Mouse (Mus musculus) heart, adult 2 months (tissue): Measurements from ENCODE around the gene Mdm1. TPM values are rescaled to one million over a fixed set of nuclear protein-coding genes. Genes with fewer than 3 reads are reported as not detected.
"Not testable (repeated sequence)": the region's sequence is repeated elsewhere in the genome, so short reads cannot be mapped to it uniquely, and the experiment has no call there.

ENCODE experiments used
- DNase-seq, 2 experiments: peaks; one replicate each; pipeline ENCODE4 v3.0.0; 2021
- H3K27ac ChIP-seq: fragments of 200-600 bp; 2 replicates; pipeline ENCODE4 v1.8.1; 2022
- H3K27me3 ChIP-seq: fragments of 200-500 bp; 2 replicates; pipeline ENCODE4 v1.6.1; 2012; ENCODE audit warnings: mild to moderate bottlenecking, low read length, inconsistent platforms, mixed read lengths; ENCODE audit not compliant: control insufficient read depth, insufficient read depth
- H3K36me3 ChIP-seq: fragments of 200-500 bp; 2 replicates; pipeline ENCODE4 v1.6.1; 2012; ENCODE audit warnings: low read length, inconsistent platforms; ENCODE audit not compliant: control insufficient read depth, insufficient read depth
- H3K4me1 ChIP-seq: fragments of 200-500 bp; 2 replicates; pipeline ENCODE4 v1.6.1; 2011; ENCODE audit warnings: low read length; ENCODE audit not compliant: control insufficient read depth, insufficient read depth
- H3K4me3 ChIP-seq: fragments of 200-600 bp; 2 replicates; pipeline ENCODE4 v1.8.1; 2022
- H3K79me2 ChIP-seq: fragments of 200-500 bp; replicated peaks from 2 replicates; pipeline ENCODE4 v1.6.1; 2012; ENCODE audit warnings: mild to moderate bottlenecking, inconsistent platforms, low read length, moderate library complexity, mixed read lengths; ENCODE audit not compliant: control insufficient read depth, insufficient read depth
- H3K9ac ChIP-seq: fragments of 200-500 bp; 2 replicates; pipeline ENCODE4 v1.6.1; 2012; ENCODE audit warnings: low read depth, mild to moderate bottlenecking, control low read depth, inconsistent platforms, low read length, mixed read lengths
- CTCF ChIP-seq: fragments of 200-600 bp; IDR thresholded peaks from 2 replicates; pipeline ENCODE4 v1.8.1; 2022; ENCODE audit warnings: antibody characterized with exemption, mild to moderate bottlenecking, moderate library complexity
- EP300 ChIP-seq: fragments of 200-500 bp; IDR thresholded peaks from 2 replicates; pipeline ENCODE4 v1.6.1; 2011; ENCODE audit warnings: low read depth, low read length, control low read depth; ENCODE audit not compliant: insufficient read depth
- POLR2A ChIP-seq: fragments of 200-500 bp; IDR thresholded peaks from 2 replicates; pipeline ENCODE4 v1.6.1; 2011; ENCODE audit warnings: mild to moderate bottlenecking, low read depth, low read length, control low read depth; ENCODE audit not compliant: insufficient read depth
- WGBS: fragments of 180-500 bp; shearing (Covaris S2); methylation state at CpG from one replicate; pipeline ENCODE4 v1.1.7; 2018; 5-methylcytosine and 5-hydroxymethylcytosine counted together
- intact Hi-C: fragments of 180-260 bp; cut with DNase I; formaldehyde crosslinking; loops from one replicate; pipeline ENCODE4 v1.15.1; 2025
- polyA plus RNA-seq: library from polyadenylated mRNA; depleted of rRNA; stranded (reverse); fragments of >200 nt; gene quantifications from 2 replicates; pipeline ENCODE4 v1.2.3, GENCODE M21; 2012
- total RNA-seq, 2 experiments: library from RNA; stranded (reverse); gene quantifications; 2 replicates each; pipeline ENCODE4 v1.2.3; 2021

The Mdm1 gene
- total and polyA plus RNA-seq, 3 experiments: 3.3 to 4.0 (median 3.9) TPM

DNA sequence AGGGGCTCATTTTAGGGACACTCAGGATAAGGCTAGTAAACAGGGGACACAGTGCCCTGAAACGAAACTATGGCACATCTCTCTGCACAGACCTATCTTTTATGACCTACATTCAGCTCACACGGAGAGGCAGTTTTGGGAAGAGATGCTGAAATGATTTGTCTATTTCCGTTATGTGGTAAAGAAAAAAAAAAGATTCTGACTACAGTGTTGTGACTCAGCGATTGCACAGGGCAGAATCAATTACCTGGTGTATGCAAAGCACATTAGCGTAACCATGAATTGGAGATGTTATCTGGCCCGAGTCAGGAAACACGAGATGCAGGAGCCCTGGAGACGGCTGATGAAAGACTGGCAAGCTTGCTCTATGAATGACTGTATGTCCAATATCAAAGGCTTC is 30.8 kb downstream of the Mdm1 start:
- WGBS: 75% methylated on average over 8 of the region's 8 CpGs
- H3K4me3 ChIP-seq: no peak overlapping the region
- intact Hi-C loops: no loop called here
- H3K4me1 ChIP-seq: no peaks in the 10 kb centered on the region
- TF ChIP-seq POLR2A: no peak
- no peak for TF ChIP-seq CTCF
- no peak for TF ChIP-seq EP300
- H3K36me3 ChIP-seq: no peaks in the 10 kb centered on the region
- H3K27me3 ChIP-seq: no peaks in the 10 kb centered on the region
- H3K27ac ChIP-seq: no peak overlapping the region
- H3K9ac ChIP-seq: no peak overlapping the region
- H3K79me2 ChIP-seq: no peaks in the 10 kb centered on the region
- no peak for DNase-seq

DNA sequence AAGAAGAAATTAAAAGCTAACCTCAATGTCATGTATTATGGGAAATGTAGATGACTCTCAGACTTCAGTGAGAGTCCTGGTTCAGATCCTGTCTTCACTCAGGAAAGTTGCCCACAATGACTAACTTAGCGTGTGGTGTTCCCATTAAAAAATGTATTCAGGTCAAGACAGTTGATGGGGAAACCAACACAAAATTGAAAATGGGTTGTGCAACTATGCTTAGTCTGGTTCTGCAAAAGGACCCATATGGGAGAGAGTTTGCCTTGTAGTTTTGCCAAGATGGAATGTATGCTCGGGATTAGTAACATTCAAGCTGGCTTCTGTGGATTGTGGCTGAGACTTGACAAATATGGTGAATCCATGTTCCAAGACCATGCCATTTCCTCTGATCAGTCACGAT is 31.3 kb downstream of the Mdm1 start:
- Histone ChIP-seq H3K27me3 (no peaks in the 10 kb centered on the region), H3K79me2 (no peaks in the 10 kb centered on the region), H3K4me1 (no peaks in the 10 kb centered on the region), H3K9ac (no peak overlapping the region), H3K27ac (no peak overlapping the region), H3K4me3 (no peak overlapping the region), H3K36me3 (no peaks in the 10 kb centered on the region)
- 93% methylated on average over 3 of the region's 3 CpGs for WGBS
- TF ChIP-seq CTCF: no peak
- TF ChIP-seq POLR2A: no peak
- TF ChIP-seq EP300: no peak
- no peak for DNase-seq
- intact Hi-C loops: no loop called here

DNA sequence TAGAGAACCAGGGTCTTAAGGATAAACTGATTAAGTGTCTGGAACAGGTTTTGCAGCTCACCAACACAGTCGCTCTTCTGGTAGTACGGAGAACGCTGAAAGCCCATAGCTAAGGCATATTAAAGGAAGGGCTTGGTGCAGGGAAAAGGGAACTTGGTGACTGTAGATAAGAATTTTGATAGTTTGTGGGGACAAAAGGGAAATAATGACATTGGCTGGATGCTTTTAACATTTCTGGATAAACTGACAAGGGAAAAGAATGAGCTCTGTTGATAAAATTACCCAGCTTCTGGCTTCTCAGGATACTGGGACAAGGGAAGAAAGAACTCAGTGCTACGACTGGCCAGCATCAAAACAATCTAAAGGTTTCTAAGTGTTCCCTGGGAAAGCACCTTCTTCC is 33.9 kb downstream of the Mdm1 start:
- intact Hi-C loops, H3K4me3 ChIP-seq, H3K4me1 ChIP-seq, H3K27me3 ChIP-seq, H3K36me3 ChIP-seq, H3K27ac ChIP-seq, H3K79me2 ChIP-seq, H3K9ac ChIP-seq, DNase-seq: not testable (repeated sequence)
- 64% methylated on average over 4 of the region's 4 CpGs for WGBS

DNA sequence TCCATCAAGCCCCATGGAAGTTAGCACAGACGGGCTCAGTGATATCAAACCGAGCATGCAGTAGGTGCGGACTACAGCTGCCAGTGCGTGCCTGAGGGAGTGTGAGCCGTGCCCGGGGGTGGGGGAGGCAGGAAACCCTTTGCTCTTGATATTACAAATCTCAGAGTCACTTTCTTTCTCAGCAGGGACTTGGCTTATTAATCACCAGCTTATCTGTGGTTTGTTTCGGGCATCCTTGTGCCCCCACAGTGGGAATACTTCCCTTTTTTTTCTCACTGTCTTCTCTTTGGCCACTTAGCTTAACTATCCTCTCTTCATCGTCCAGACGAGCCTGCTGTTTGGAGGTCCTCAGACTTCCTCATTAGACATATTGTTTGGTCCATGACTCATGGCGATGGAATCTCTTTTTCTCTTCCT is 37.1 kb downstream of the Mdm1 start:
- intact Hi-C loops: no loop called here
- TF ChIP-seq EP300: no peak
- TF ChIP-seq POLR2A: no peak

DNA sequence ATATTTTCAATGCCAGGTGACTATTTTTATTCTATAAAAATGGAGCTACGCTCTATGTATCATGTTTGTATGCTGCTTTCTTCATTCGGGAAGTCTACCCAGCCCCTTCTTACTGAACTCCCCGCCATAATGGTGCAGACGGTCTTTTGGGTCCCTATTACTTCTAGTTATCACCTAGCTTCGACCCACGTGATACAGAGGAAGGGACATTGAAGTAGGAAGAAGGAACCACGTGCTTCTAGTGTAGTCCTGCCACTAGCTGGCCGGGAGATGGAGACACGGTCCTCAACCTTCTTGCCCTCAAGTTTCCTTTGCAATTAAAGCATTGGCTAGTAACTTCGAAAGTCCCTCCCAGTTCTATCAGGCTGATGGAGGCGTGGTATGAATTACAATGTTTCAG is 37.7 kb downstream of the Mdm1 start:
- H3K27ac ChIP-seq: no peak overlapping the region
- intact Hi-C loops: no loop called here
- H3K4me1 ChIP-seq: no peaks in the 10 kb centered on the region
- DNase-seq: no peak
- no peak overlapping the region for H3K9ac ChIP-seq
- WGBS: 85% methylated on average over 11 of the region's 11 CpGs
- H3K36me3 ChIP-seq: no peaks in the 10 kb centered on the region
- TF ChIP-seq CTCF: no peak
- TF ChIP-seq POLR2A: no peak
- no peak for TF ChIP-seq EP300
- H3K79me2 ChIP-seq: no peaks in the 10 kb centered on the region
- H3K27me3 ChIP-seq: no peaks in the 10 kb centered on the region
- H3K4me3 ChIP-seq: no peak overlapping the region

More for the DNA sequence above, 37.1 kb downstream of the Mdm1 start:
- DNase-seq: no peak
- Histone ChIP-seq H3K79me2 (no peaks in the 10 kb centered on the region), H3K4me1 (no peaks in the 10 kb centered on the region), H3K27ac (no peak overlapping the region), H3K27me3 (no peaks in the 10 kb centered on the region), H3K9ac (no peak overlapping the region), H3K4me3 (no peak overlapping the region), H3K36me3 (no peaks in the 10 kb centered on the region)
- WGBS: 35% methylated on average over 10 of the region's 10 CpGs

DNA sequence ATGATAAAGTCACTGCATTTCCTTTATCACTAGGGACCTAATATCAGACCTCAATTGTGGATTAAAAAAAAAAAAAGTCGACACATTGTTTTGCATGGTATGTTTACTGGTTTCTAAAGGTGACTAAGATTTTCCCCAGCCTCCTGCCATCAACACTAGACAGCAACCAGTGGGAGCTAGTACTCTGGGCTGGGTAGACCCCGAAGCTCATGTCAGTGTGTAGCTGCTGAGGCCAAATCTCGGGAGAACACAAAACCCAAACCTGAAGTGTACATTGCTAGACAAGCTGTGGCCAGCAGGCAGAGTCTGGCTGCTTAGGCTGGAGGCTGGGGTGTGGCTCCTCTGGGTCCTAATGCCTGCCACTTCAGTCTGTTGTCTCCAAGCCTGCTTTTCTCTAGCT is 53.5 kb downstream of the Mdm1 start:
- H3K27ac ChIP-seq, DNase-seq, intact Hi-C loops, H3K36me3 ChIP-seq, H3K9ac ChIP-seq, H3K79me2 ChIP-seq, H3K4me3 ChIP-seq, H3K4me1 ChIP-seq, H3K27me3 ChIP-seq: not testable (repeated sequence)
- WGBS: 15% methylated on average over 3 of the region's 3 CpGs

DNA sequence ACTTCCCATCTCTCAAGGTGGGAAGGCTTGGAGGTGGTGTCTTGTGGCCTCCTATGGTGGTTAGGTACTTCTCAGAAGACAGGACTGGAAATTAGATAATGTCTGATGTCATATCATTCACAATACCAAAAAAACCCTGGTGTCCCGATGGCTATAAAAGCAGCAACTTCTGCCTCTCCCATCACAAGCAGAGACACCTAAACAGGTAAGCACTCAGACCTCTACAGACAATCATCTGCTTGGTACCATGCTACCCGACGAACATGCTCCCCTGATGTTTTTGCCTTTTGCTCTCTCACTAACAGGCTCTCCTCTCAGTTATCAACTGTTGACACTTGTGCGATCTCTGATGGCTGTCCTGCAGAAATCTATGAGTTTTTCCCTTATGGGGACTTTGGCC is 63.0 kb downstream of the Mdm1 start, which contains the start of gene Il22:
Il22 (plus strand) TSS at position 301 of the 400 bp plus-strand sequence.
- TF ChIP-seq POLR2A (no peak), EP300 (no peak), CTCF (no peak)

DNA sequence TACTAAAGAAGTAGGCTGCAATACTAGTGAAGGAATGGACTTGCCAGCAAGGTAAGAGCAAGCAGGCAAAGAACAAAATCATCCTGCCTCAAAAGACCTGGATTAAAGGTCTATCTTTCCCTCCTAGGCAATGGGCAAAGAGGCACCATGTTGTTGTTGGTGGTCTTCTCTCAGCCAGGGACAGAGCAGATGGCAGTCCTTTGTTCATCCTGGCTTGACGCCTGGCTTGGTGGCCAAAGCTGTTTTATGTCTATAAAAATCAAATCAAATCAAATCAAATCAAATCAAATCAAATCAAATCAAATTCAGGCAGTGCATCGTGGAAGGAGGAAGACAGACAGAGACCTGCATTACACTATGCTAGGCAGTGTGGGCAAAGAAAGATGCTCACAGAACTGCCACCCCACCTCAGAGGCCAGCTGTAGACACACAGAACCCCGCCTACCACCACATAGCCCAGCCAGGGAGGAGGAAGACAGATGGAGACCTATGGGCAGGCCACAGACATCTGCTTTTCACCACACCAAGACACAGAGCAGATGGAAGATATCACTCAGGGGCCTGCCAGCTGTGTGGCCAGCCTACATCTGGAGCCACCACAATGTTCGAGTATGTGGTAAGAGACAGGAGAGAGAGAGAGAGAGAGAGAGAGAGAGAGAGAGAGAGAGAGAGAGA is 74.2 kb downstream of the Mdm1 start:
- intact Hi-C loops, H3K9ac ChIP-seq, H3K36me3 ChIP-seq, H3K27ac ChIP-seq, H3K4me1 ChIP-seq, H3K4me3 ChIP-seq, H3K79me2 ChIP-seq, H3K27me3 ChIP-seq, DNase-seq: not testable (repeated sequence)
- WGBS: 80% methylated on average over 2 of the region's 4 CpGs

More for the DNA sequence above, 63.0 kb downstream of the Mdm1 start, which contains the start of gene Il22:
- H3K79me2 ChIP-seq: no peaks in the 10 kb centered on the region
- H3K27ac ChIP-seq: no peak within 1 kb of the TSS
- DNase-seq: no peak
- intact Hi-C loops: no loop called here
- no peak within 1 kb of the TSS for H3K4me3 ChIP-seq
- H3K9ac ChIP-seq: no peak within 1 kb of the TSS
- no peaks in the 10 kb centered on the region for H3K36me3 ChIP-seq
- H3K27me3 ChIP-seq: no peaks in the 10 kb centered on the region
- no peaks in the 10 kb centered on the region for H3K4me1 ChIP-seq
- WGBS: 72% methylated on average over 4 of the region's 4 CpGs
